Mouse (Mus musculus) R1 (cell line): ENCODE results near the gene Prss30.

Experiments
- DNase-seq: peaks from one replicate; pipeline ENCODE4 v3.0.0-alpha.2; 2018; ENCODE audit warnings: low read depth, low spot score

The Prss30 gene

GRCm38 (mm10) chr17:23980297-23980909 lies at the start of gene Prss30:
Gene Prss30 (minus strand): TSS chr17:23980566.
- peak; percentile 29 for DNase-seq

GRCm38 (mm10) chr17:24029477-24029876 lies 49.1 kb upstream of the Prss30 start:
- DNase-seq: no peak

- DNase-seq: no peak
Measured at GRCm38 (mm10) chr17:24021375-24022199, 41.2 kb upstream of the Prss30 start.

- no peak for DNase-seq
Measured at GRCm38 (mm10) chr17:24020696-24021095, 40.3 kb upstream of the Prss30 start.

GRCm38 (mm10) chr17:24015727-24016126 lies 35.4 kb upstream of the Prss30 start:
- DNase-seq: peak; percentile 85

- DNase-seq: peak; percentile 93
Measured at GRCm38 (mm10) chr17:24014433-24014965, 34.1 kb upstream of the Prss30 start.

GRCm38 (mm10) chr17:24012921-24013320 lies 32.6 kb upstream of the Prss30 start:
- DNase-seq: no peak

GRCm38 (mm10) chr17:24009617-24010016 lies 29.3 kb upstream of the Prss30 start:
- DNase-seq: no peak

- no peak for DNase-seq
Measured at GRCm38 (mm10) chr17:24008105-24008504, 27.7 kb upstream of the Prss30 start.

GRCm38 (mm10) chr17:24007391-24007790 lies 27.0 kb upstream of the Prss30 start:
- DNase-seq: no peak

GRCm38 (mm10) chr17:24006930-24007329 lies 26.6 kb upstream of the Prss30 start:
- no peak for DNase-seq

GRCm38 (mm10) chr17:24005049-24005448 lies 24.7 kb upstream of the Prss30 start:
- no peak for DNase-seq

- DNase-seq: no peak
Measured at GRCm38 (mm10) chr17:24004071-24004665, 23.8 kb upstream of the Prss30 start.

- no peak for DNase-seq
Measured at GRCm38 (mm10) chr17:24000404-24000803, 20.0 kb upstream of the Prss30 start.

GRCm38 (mm10) chr17:23998383-23998782 lies 18.0 kb upstream of the Prss30 start:
- no peak for DNase-seq

- DNase-seq: no peak
Measured at GRCm38 (mm10) chr17:23997901-23998300, 17.5 kb upstream of the Prss30 start, which contains the start of gene Prss22. Gene Prss22 (minus strand): TSS chr17:23998100.

- DNase-seq: no peak
Measured at GRCm38 (mm10) chr17:23995421-23995820, 15.1 kb upstream of the Prss30 start.

GRCm38 (mm10) chr17:23994667-23995066 lies 14.3 kb upstream of the Prss30 start:
- DNase-seq: no peak

- DNase-seq: peak; percentile 96
Measured at GRCm38 (mm10) chr17:23993559-23994428, 13.4 kb upstream of the Prss30 start.

GRCm38 (mm10) chr17:23992789-23993553 lies 12.6 kb upstream of the Prss30 start:
- peak; percentile 31 for DNase-seq

GRCm38 (mm10) chr17:23989802-23990201 lies 9.4 kb upstream of the Prss30 start:
- no peak for DNase-seq
